Mouse (Mus musculus): ENCODE measurements around the gene Mprip.
A peak's percentile ranks its signal among the peaks of the same experiment; 100 is the strongest.
"Not testable (repeated sequence)": the region's sequence is repeated elsewhere in the genome, so short reads cannot be mapped to it uniquely, and the experiment has no call there.

The Mprip gene

GRCm38 (mm10) chr11:59655337-59655736, 5.8 kb upstream of the Mprip start:
- no peak for DNase-seq

- DNase-seq = no peak
Measured at GRCm38 (mm10) chr11:59656016-59656415, 5.1 kb upstream of the Mprip start.

- peak; percentile 27 for DNase-seq
Measured at GRCm38 (mm10) chr11:59661601-59662248, 620 bp downstream of the Mprip start.

DNA sequence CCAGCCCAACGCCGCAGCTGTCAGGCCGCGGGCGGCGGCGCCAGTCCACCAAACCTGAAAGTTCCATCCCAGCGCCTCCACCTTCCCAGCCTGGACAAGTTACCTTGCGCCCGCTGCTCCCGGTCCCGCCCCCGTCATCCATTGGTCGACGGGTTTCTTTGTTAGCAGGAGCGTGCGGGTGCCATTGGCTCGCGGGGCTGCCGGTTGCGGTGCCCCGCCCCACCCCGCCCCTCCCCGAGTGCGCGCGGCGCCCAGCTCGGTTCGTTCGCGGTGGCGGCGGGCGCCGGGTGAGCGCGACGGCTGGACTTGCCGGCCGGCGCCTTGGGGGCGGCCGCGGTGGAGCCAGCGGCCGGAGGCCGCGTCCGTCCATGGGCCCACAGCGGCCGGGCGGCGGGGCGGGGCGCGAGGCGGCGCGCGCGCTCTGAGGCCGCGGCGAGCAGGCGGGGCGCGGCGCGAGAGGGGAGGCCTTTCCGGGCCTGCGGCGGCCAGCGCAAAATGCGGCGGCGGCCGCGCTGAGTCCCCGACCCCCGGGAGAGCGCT, 1.2 kb downstream of the Mprip start:
- peak; percentile 94 for DNase-seq

- DNase-seq = peak; percentile 41
Measured at GRCm38 (mm10) chr11:59662877-59663775, 2.0 kb downstream of the Mprip start.

DNA sequence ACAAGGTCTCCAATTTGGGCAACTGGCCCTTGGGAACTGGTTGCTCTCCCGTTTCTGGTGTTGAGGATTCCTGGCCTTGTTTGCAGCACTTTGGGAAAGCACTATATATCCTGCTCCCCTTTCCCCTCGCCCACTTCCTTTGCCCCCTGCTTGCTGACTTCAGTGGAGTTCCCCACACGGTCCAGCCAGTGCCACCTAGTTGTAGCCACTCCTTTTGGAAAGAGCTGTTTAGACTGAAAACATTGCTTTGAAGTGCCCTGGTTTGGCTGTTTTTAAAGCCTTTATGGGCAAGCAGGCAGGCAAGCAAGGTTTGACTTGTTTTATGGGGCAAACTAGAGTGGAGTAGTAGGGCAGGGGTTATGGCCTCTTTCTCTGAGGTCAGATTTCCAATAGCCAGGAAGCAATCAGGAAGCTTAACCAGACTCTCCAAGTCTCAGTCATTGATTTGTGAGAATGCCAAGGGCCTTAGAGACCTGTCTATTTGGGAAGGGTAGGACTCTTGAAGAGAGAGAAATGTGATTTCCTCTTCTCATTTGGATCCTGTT, 2.7 kb downstream of the Mprip start:
- no peak for DNase-seq

DNA sequence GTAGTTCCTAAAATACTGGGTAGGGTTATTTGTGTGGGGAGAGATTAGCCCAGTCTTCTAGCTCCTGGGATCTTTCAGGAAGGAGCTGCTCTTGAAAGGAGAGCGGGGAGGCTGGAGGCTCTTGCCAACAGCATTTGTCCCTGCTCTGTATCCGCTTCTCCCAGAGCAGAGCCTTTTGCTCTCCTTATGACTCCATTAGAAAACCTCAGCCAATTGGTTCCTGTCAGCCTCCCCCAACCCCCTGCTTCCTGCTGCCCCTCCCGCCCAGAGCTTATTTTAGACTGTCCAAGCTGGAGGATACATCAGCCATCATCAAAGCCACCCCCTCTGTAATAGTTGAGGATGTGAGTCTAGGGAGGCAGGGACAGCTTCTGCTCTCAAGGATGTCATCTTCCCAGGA, 3.7 kb downstream of the Mprip start:
- peak; percentile 42 for DNase-seq

DNA sequence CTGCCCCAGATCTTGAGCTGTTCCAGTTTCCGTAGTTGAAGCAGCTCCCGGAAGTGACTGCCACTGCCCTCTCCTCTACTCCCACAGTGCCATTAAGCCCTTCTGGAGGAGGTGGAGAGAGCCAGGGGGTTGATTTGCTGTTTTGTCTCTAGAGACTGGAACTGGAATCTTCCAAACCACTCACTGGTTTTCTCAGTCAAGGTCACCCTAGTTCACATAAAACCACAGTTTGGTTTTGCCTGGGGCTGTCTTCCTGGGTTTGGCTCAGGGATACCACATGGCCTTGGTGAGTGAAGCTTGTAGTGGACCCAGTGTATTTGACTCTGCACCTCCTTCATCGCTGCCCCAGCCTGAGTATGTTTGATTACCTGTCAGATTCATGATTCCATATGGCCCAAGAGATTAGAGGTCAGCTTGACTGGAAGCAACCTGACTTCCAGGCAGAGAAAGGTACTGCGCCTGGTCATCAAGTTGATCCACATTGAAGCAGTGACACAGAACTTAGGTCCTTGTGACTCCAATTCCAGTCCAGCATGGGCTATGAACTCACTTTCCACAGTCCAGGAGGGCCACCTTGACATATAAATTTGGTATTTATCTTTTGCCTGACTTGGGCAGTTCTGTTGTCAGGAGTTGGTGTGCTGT, 10.1 kb downstream of the Mprip start:
- DNase-seq = no peak

GRCm38 (mm10) chr11:59674013-59674412, 12.9 kb downstream of the Mprip start:
- no peak for DNase-seq

DNA sequence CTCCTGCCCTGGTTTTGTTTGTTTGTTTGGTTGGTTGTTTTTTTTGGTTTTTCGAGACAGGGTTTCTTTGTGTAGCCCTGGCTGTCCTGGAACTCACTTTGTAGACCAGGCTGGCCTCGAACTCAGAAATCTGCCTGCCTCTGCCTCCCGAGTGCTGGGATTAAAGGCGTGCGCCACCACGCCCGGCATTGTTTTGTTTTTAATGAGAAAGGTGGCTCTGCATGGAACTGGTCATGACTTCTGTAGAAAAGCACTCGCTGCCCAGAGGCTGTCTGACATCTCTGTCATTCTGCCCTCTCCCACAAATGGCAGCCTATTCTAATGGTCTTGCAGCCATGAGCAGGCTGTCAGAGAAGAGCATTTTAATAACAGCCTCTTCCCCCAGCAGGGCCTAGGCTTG, 13.6 kb downstream of the Mprip start:
- DNase-seq = not testable (repeated sequence)

DNA sequence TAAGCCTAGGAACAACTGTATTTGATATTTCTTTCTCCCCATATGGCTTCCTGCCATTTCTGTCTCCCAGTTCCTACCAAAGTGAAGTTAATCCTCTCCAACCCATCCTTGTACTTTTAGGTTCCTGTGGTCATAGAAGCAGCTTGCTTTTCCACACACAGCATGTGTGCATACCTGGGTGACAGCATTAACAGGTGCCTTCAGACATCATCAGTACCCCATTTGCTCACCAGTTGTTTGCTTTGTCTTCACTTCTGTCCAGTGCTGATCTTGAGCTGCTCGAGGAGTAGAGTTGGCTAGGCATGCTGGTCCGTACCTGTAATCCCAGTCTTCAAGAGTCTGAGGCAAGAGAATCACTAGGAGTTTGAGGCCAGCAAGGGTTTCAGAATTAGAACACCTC, 16.7 kb downstream of the Mprip start:
- no peak for DNase-seq

- DNase-seq = no peak
Measured at GRCm38 (mm10) chr11:59678693-59679092, 17.6 kb downstream of the Mprip start.

GRCm38 (mm10) chr11:59680111-59680510, 19.0 kb downstream of the Mprip start:
- DNase-seq = no peak

- DNase-seq = no peak
Measured at GRCm38 (mm10) chr11:59684956-59685355, 23.9 kb downstream of the Mprip start.

GRCm38 (mm10) chr11:59694533-59694932, 33.4 kb downstream of the Mprip start:
- peak; percentile 61 for DNase-seq

DNA sequence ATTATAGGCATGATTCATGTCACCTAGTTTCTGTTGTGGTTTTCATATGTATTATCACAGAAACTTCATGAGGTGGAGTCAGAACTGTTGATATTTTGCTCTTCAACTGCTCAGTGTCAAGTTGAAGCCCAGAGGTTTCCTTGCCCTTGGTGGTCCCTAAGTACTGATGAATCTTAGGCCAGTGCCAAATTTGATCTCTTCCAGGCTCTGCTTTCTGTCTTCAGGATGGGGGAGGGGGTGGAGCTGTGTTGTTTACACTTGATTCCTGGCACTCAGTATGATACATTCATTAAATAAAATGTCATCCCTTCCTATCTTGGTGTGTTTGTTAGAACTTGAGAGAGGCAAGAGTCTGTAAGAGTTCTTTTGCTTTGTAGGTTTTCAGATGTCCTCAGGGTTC, 34.4 kb downstream of the Mprip start:
- no peak for DNase-seq

- no peak for DNase-seq
Measured at GRCm38 (mm10) chr11:59697572-59697971, 36.5 kb downstream of the Mprip start.

DNA sequence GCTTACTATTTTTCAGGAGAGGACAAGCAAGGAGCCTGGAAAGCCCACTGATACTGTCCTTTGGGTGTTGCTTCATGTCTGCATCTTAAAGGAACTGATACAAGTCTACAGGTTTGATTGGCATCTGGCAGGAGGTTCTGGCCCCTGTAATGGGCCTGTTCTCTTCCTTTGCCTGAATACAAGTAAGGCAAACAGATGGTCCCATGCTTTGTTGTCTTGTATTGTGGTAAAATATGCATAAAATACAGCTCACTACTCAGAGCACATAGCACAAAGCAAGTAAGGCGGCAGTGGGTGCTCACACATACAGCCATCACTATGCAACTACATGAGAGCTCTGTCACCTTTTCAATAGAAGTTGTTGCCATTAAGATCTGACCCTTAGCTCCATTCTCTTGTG, 39.7 kb downstream of the Mprip start:
- no peak for DNase-seq

- DNase-seq = peak; percentile 28
Measured at GRCm38 (mm10) chr11:59705113-59705512, 44.0 kb downstream of the Mprip start.

- no peak for DNase-seq
Measured at GRCm38 (mm10) chr11:59707481-59707880, 46.4 kb downstream of the Mprip start.

DNA sequence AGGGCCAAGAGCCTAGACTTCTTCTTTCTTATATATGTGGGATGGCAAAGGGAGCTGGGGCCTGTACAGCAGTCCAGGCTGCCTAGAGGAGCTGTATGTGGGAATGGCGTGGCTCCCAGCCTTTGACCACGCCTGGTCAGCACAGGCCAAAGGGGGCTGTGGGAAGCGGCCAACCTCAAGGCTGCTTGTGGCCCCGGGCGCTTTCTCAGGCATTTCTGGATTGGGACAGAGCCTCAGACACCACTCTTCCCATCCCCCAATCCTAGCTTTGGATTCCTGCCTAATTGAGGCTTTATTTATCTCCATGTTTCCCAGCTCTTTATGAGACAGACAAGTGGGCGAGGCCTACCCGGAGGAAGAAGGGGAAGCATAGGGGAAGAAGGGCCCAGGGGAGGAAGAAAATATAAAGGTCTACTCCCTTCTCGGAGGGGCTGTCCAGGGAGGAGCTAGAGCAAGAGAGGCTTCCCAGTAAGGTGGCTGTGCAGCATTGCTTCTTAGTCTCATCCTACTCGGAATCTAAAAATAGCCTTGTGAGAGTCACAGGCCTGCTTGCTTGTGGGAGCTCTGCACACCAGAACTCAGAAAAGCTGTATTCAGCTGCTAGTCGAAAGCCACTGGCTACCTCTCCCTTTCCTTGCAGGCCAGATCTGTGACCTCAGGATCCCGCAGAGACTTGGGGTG, 47.0 kb downstream of the Mprip start:
- DNase-seq = peak; percentile 64

DNA sequence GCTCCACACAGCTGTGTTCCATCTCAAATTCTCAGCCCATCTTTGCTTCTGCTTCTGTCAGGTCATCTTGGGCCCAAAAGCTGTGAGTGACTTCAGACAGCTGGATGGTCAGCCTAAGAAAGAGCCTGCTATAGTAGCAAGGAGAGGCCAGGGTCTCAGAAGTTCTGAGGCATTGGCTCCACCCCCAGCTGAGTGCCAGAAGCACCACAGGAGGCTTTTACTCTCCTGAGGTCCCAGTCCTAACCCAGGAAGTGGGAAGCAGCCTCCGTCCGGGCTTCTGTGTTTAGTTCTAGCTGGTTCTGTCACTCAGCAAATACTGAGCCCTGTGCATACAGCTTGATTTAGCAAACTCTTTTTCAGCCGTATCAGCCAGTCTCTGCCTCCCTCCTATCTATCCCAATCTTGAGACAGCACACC, 54.3 kb downstream of the Mprip start:
- DNase-seq = no peak
